Mouse (Mus musculus) testis, adult 2 months (tissue): Measurements from ENCODE around the gene Frmd5. TPM values are rescaled to one million over a fixed set of nuclear protein-coding genes. Genes with fewer than 3 reads are reported as not detected.

Experiments
- H3K27ac ChIP-seq: fragments of 200-500 bp; 2 replicates; pipeline ENCODE4 v1.5.1; 2012; ENCODE audit warnings: low read depth, low read length; ENCODE audit not compliant: control insufficient read depth, insufficient read depth
- H3K27me3 ChIP-seq: fragments of 200-500 bp; 2 replicates; pipeline ENCODE4 v1.6.1; 2012; ENCODE audit warnings: mild to moderate bottlenecking, low read length, moderate library complexity; ENCODE audit not compliant: control insufficient read depth, insufficient read depth
- H3K36me3 ChIP-seq: fragments of 200-500 bp; 2 replicates; pipeline ENCODE4 v1.6.1; 2012; ENCODE audit warnings: mild to moderate bottlenecking, low read length; ENCODE audit not compliant: control insufficient read depth, insufficient read depth
- H3K4me1 ChIP-seq: fragments of 200-500 bp; 2 replicates; pipeline ENCODE4 v1.6.1; 2012; ENCODE audit warnings: low read length; ENCODE audit not compliant: control insufficient read depth, insufficient read depth
- H3K4me3 ChIP-seq: fragments of 200-500 bp; 2 replicates; pipeline ENCODE4 v1.5.1; 2012; ENCODE audit warnings: low read depth, mild to moderate bottlenecking, low read length, moderate library complexity, mixed read lengths; ENCODE audit not compliant: control insufficient read depth
- CTCF ChIP-seq: fragments of 200-500 bp; IDR thresholded peaks from 2 replicates; pipeline ENCODE4 v1.5.1; 2012; ENCODE audit warnings: low read depth, mild to moderate bottlenecking, inconsistent platforms, low read length, moderate library complexity; ENCODE audit not compliant: control insufficient read depth, insufficient read depth, insufficient replicate concordance
- POLR2A ChIP-seq: fragments of 200-500 bp; IDR thresholded peaks from 2 replicates; pipeline ENCODE4 v1.6.1; 2012; ENCODE audit warnings: low read depth, mild to moderate bottlenecking, inconsistent platforms, low read length, moderate library complexity; ENCODE audit not compliant: control insufficient read depth
- polyA plus RNA-seq: library from polyadenylated mRNA; depleted of rRNA; stranded (reverse); fragments of >200 nt; gene quantifications from 2 replicates; pipeline ENCODE4 v1.2.3, GENCODE M21; 2012

Frmd5 gene
- polyA plus RNA-seq, 1 experiment: 1.6 TPM

DNA sequence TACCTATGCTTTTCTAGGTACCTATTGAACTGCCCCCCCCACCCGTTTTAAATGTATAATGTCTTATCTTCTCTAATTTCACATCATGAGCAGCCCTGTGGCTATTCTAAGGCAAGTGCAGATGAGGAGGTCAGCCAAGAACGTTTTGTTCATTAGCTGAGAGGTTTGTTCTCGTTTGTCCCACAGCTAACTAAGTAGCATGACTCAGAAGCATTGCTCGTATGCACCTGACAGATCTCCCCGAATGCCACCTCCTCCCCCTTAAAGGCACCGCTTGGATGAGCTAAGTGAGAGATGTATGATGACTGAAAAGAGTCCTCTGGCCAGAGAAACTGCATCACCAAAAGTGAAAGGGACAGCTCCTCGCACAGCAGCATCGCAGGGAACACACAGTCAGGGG is 132.7 kb downstream of the Frmd5 start:
- H3K27me3 ChIP-seq: no peaks in the 10 kb centered on the region
- H3K27ac ChIP-seq: no peak overlapping the region
- TF ChIP-seq CTCF: no peak
- H3K4me3 ChIP-seq: no peak overlapping the region
- H3K36me3 ChIP-seq: no peaks in the 10 kb centered on the region
- H3K4me1 ChIP-seq: no peaks in the 10 kb centered on the region

DNA sequence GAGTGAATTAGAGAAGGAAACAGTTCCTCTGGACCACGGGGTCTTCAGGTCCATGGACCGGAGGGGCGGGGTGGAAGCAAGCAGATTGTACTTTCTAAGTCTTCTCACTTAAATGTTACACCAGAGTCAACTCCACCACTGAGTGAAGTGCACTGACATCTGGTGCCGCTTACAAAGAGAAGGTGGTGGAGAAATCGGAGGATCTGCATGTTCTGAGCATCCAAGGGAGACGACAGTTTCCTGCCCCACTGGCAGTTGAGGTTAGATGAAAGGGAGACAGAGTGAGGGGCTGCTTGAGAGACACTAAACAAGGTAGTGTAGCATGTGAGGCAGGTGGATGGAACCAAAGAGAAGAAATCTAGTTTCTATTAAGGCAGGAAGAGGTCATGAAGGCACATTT is 137.0 kb downstream of the Frmd5 start:
- no peak overlapping the region for H3K4me3 ChIP-seq
- no peaks in the 10 kb centered on the region for H3K4me1 ChIP-seq
- H3K27ac ChIP-seq: no peak overlapping the region
- no peak for TF ChIP-seq POLR2A
- no peak for TF ChIP-seq CTCF
- no peaks in the 10 kb centered on the region for H3K27me3 ChIP-seq
- no peaks in the 10 kb centered on the region for H3K36me3 ChIP-seq

GRCm38 (mm10) chr2:121668256-121668655 is 138.6 kb downstream of the Frmd5 start:
- TF ChIP-seq CTCF (no peak), POLR2A (no peak)

DNA sequence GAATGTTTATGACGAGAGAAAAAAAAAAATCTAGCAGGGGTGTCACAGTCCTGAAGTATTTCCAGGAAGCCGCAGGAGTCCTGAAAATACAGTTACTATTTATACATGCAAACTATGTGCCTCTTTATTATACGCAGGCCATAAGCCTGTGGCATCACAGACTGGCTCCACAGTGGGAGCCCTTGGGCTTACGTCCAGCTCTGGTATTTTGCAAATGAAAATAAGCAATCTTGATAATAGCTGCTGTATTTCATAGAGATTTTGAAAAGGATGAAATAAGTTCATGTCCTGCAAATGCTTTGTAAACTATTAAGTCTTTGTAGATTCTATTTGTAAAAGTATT is 145.8 kb downstream of the Frmd5 start:
- no peak overlapping the region for H3K4me3 ChIP-seq
- H3K27ac ChIP-seq: no peak overlapping the region
- no peaks in the 10 kb centered on the region for H3K36me3 ChIP-seq
- TF ChIP-seq CTCF: no peak
- no peak for TF ChIP-seq POLR2A
- H3K27me3 ChIP-seq: no peaks in the 10 kb centered on the region
- H3K4me1 ChIP-seq: no peaks in the 10 kb centered on the region

More at GRCm38 (mm10) chr2:121668256-121668655, 138.6 kb downstream of the Frmd5 start:
- Histone ChIP-seq H3K27me3 (no peaks in the 10 kb centered on the region), H3K27ac (no peak overlapping the region), H3K4me3 (no peak overlapping the region), H3K4me1 (no peaks in the 10 kb centered on the region), H3K36me3 (no peaks in the 10 kb centered on the region)

- Histone ChIP-seq H3K4me3 (no peak overlapping the region), H3K27me3 (no peaks in the 10 kb centered on the region), H3K36me3 (no peaks in the 10 kb centered on the region), H3K4me1 (no peaks in the 10 kb centered on the region), H3K27ac (no peak overlapping the region)
- TF ChIP-seq CTCF (no peak), POLR2A (no peak)
These were observed 146.3 kb downstream of the Frmd5 start for GRCm38 (mm10) chr2:121660461-121661159.

DNA sequence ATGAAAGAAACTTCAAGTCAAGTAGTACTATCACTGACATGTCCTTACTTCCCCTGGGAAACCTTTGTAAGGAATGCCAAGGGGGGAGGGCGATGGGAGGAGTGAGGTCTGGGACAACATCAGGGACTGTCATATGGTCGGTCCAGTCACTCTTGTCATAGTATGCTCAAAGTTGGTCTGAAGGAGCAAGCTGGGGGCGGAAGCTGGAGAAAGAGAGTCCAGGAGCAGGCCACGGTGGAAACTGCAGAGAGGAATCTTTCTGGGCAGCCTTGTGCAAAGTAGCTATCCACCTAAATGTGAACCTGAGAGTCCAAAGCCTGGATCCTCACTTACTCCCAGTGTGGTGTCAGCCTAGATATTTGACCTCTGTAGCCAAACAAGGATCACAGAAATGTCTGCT is 147.5 kb downstream of the Frmd5 start:
- TF ChIP-seq POLR2A: no peak
- TF ChIP-seq CTCF: no peak
- Histone ChIP-seq H3K27ac (no peak overlapping the region), H3K27me3 (no peaks in the 10 kb centered on the region), H3K4me3 (no peak overlapping the region), H3K36me3 (no peaks in the 10 kb centered on the region), H3K4me1 (no peaks in the 10 kb centered on the region)

DNA sequence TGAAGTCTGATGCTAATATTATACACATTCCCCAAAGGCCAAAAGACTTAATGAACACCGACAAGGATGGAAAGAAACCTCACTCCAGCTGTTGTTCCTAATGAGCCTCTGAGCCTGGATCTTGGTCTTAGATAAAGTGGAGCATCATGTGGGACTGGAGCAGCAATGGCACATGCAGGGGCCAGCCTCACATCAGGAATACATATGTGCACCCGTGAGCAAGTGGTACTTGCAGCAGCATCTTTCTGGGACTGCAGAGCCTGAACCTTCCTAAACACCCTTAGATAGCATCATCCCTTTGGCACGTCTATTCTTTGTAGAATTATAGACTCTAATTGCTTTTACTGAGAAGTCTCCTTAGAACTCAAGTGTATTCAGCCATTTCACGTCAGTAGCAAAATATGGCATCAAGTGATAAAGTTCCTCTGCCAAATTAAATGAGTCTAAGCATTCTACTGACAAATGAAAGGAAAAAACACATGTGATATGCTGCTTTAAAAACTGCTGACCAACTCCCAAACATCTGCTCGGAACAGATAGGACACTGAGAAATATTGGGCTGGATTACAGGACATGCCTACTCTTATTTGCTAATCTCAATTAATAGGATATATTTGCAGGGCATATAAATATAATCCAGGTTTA is 148.6 kb downstream of the Frmd5 start:
- H3K4me3 ChIP-seq: no peak overlapping the region
- no peaks in the 10 kb centered on the region for H3K36me3 ChIP-seq
- no peaks in the 10 kb centered on the region for H3K27me3 ChIP-seq
- H3K4me1 ChIP-seq: no peaks in the 10 kb centered on the region
- H3K27ac ChIP-seq: no peak overlapping the region
- TF ChIP-seq CTCF (no peak), POLR2A (no peak)

- no peaks in the 10 kb centered on the region for H3K36me3 ChIP-seq
- H3K4me3 ChIP-seq: no peak overlapping the region
- no peak for TF ChIP-seq POLR2A
- TF ChIP-seq CTCF: no peak
- H3K4me1 ChIP-seq: no peaks in the 10 kb centered on the region
- H3K27me3 ChIP-seq: no peaks in the 10 kb centered on the region
- H3K27ac ChIP-seq: no peak overlapping the region
These were observed 150.9 kb downstream of the Frmd5 start for GRCm38 (mm10) chr2:121655966-121656365.
